Mouse (Mus musculus): ENCODE measurements around the gene Pacs1. TPM values are rescaled to one million over a fixed set of nuclear protein-coding genes. Genes with fewer than 3 reads are reported as not detected.
"Not testable (repeated sequence)": the region's sequence is repeated elsewhere in the genome, so short reads cannot be mapped to it uniquely, and the experiment has no call there.

Pacs1 gene
- total and polyA plus RNA-seq, 2 experiments from 2014 or later = 7.4 to 11.3 TPM

GRCm38 (mm10) chr19:5087884-5088728, 184.8 kb downstream of the Pacs1 start, which contains the start of gene Yif1a:
Gene Yif1a (plus strand): TSS chr19:5088538.
- peak within 1 kb of the TSS; percentile 63 for H3K9ac ChIP-seq (replicated peaks; ENCODE audit: low read depth, low read length)
- H3K27ac ChIP-seq (ENCODE audit: low read depth) = peak within 1 kb of the TSS; percentile 76
- peaks cover 34% of the 10 kb centered on the region for H3K27me3 ChIP-seq (ENCODE audit: control insufficient read depth, insufficient read depth, low read length)
- DNase-seq (ENCODE audit: low spot score) (peak; percentile 99), ATAC-seq (ENCODE audit: insufficient read depth, low read depth) (peak; percentile 93)
- under 1% methylated on average over 58 of the region's 58 CpGs for WGBS
- H3K9me3 ChIP-seq (replicated peaks; ENCODE audit: control insufficient read depth, low read length) = no peaks in the 10 kb centered on the region
- peak within 1 kb of the TSS; percentile 82 for H3K4me3 ChIP-seq (ENCODE audit: low read depth, low read length)
- H3K36me3 ChIP-seq (replicated peaks; ENCODE audit: control insufficient read depth, insufficient read depth, low read length) = peaks cover 22% of the 10 kb centered on the region
- peak within 1 kb of the TSS; percentile 98 for H3K4me2 ChIP-seq (ENCODE audit: low read depth, low read length)
- TF ChIP-seq EP300 (IDR thresholded peaks at IDR 0.05; ENCODE audit: low read depth) (no peak; the same call in 1 of the 2 replicates), CTCF (IDR thresholded peaks at IDR 0.05; ENCODE audit: low read depth) (peak; percentile 57)
- peaks cover 14% of the 10 kb centered on the region for H3K4me1 ChIP-seq (ENCODE audit: control insufficient read depth, insufficient read depth)

GRCm38 (mm10) chr19:5086533-5086932, 186.4 kb downstream of the Pacs1 start:
- not testable (repeated sequence) for H3K9ac ChIP-seq (replicated peaks; ENCODE audit: low read depth, low read length)

GRCm38 (mm10) chr19:5085145-5085863, 187.6 kb downstream of the Pacs1 start, which contains the start of gene Tmem151a:
Gene Tmem151a (minus strand): TSS chr19:5085531.
- H3K4me3 ChIP-seq (ENCODE audit: low read depth, low read length) = peak within 1 kb of the TSS; percentile 50
- H3K4me2 ChIP-seq (ENCODE audit: low read depth, low read length) = peak within 1 kb of the TSS; percentile 70
- H3K9me3 ChIP-seq (replicated peaks; ENCODE audit: control insufficient read depth, low read length) = no peaks in the 10 kb centered on the region
- WGBS = under 1% methylated on average over 49 of the region's 69 CpGs
- TF ChIP-seq EP300 (IDR thresholded peaks at IDR 0.05; ENCODE audit: low read depth) (no peak), CTCF (IDR thresholded peaks at IDR 0.05; ENCODE audit: low read depth) (no peak)
- peaks cover 62% of the 10 kb centered on the region for H3K27me3 ChIP-seq (ENCODE audit: control insufficient read depth, insufficient read depth, low read length)
- H3K36me3 ChIP-seq (replicated peaks; ENCODE audit: control insufficient read depth, insufficient read depth, low read length) = peaks cover 1% of the 10 kb centered on the region; the same call in 1 of the 2 replicates
- DNase-seq (ENCODE audit: low spot score) = no peak
- H3K4me1 ChIP-seq (ENCODE audit: control insufficient read depth, insufficient read depth) = peaks cover 14% of the 10 kb centered on the region
- ATAC-seq (ENCODE audit: insufficient read depth, low read depth) = no peak
- no peak within 1 kb of the TSS for H3K9ac ChIP-seq (replicated peaks; ENCODE audit: low read depth, low read length)
- no peak within 1 kb of the TSS for H3K27ac ChIP-seq (ENCODE audit: low read depth)

More at GRCm38 (mm10) chr19:5086533-5086932, 186.4 kb downstream of the Pacs1 start:
- Histone ChIP-seq H3K4me1 (ENCODE audit: control insufficient read depth, insufficient read depth) (peaks cover 14% of the 10 kb centered on the region), H3K27me3 (ENCODE audit: control insufficient read depth, insufficient read depth, low read length) (peaks cover 50% of the 10 kb centered on the region), H3K36me3 (replicated peaks; ENCODE audit: control insufficient read depth, insufficient read depth, low read length) (peaks cover 10% of the 10 kb centered on the region)
- H3K9me3 ChIP-seq (replicated peaks; ENCODE audit: control insufficient read depth, low read length); ATAC-seq (ENCODE audit: insufficient read depth, low read depth); H3K27ac ChIP-seq (ENCODE audit: low read depth); H3K4me3 ChIP-seq (ENCODE audit: low read depth, low read length); DNase-seq (ENCODE audit: low spot score); H3K4me2 ChIP-seq (ENCODE audit: low read depth, low read length): not testable (repeated sequence)
- WGBS = 61% methylated on average over 4 of the region's 4 CpGs

- peaks cover 14% of the 10 kb centered on the region for H3K4me1 ChIP-seq (ENCODE audit: control insufficient read depth, insufficient read depth)
- no peaks in the 10 kb centered on the region for H3K9me3 ChIP-seq (replicated peaks; ENCODE audit: control insufficient read depth, low read length)
- H3K36me3 ChIP-seq (replicated peaks; ENCODE audit: control insufficient read depth, insufficient read depth, low read length) = no peaks in the 10 kb centered on the region; the same call in 1 of the 2 replicates
- no peak for DNase-seq (ENCODE audit: low spot score)
- TF ChIP-seq EP300 (IDR thresholded peaks at IDR 0.05; ENCODE audit: low read depth) = no peak
- no peak for TF ChIP-seq CTCF (IDR thresholded peaks at IDR 0.05; ENCODE audit: low read depth)
- no peak overlapping the region for H3K9ac ChIP-seq (replicated peaks; ENCODE audit: low read depth, low read length)
- WGBS = 2% methylated on average over 15 of the region's 15 CpGs
- H3K27ac ChIP-seq (ENCODE audit: low read depth) = no peak overlapping the region
- peak overlapping the region; percentile 70 for H3K4me2 ChIP-seq (ENCODE audit: low read depth, low read length)
- H3K4me3 ChIP-seq (ENCODE audit: low read depth, low read length) = peak overlapping the region; percentile 50
- ATAC-seq (ENCODE audit: insufficient read depth, low read depth) = no peak
- H3K27me3 ChIP-seq (ENCODE audit: control insufficient read depth, insufficient read depth, low read length) = peaks cover 65% of the 10 kb centered on the region
These were observed 188.1 kb downstream of the Pacs1 start for GRCm38 (mm10) chr19:5084834-5085144.

GRCm38 (mm10) chr19:5083961-5084833, 188.7 kb downstream of the Pacs1 start:
- 56% methylated on average over 3 of the region's 3 CpGs for WGBS
- no peak overlapping the region for H3K4me2 ChIP-seq (ENCODE audit: low read depth, low read length)
- TF ChIP-seq EP300 (IDR thresholded peaks at IDR 0.05; ENCODE audit: low read depth) (no peak), CTCF (IDR thresholded peaks at IDR 0.05; ENCODE audit: low read depth) (no peak)

More at GRCm38 (mm10) chr19:5083961-5084833, 188.7 kb downstream of the Pacs1 start:
- peaks cover 11% of the 10 kb centered on the region for H3K4me1 ChIP-seq (ENCODE audit: control insufficient read depth, insufficient read depth)
- ATAC-seq (ENCODE audit: insufficient read depth, low read depth) (no peak), DNase-seq (ENCODE audit: low spot score) (no peak)
- H3K27ac ChIP-seq (ENCODE audit: low read depth) = no peak overlapping the region
- H3K9ac ChIP-seq (replicated peaks; ENCODE audit: low read depth, low read length) = no peak overlapping the region
- peaks cover 65% of the 10 kb centered on the region for H3K27me3 ChIP-seq (ENCODE audit: control insufficient read depth, insufficient read depth, low read length)
- no peaks in the 10 kb centered on the region for H3K9me3 ChIP-seq (replicated peaks; ENCODE audit: control insufficient read depth, low read length)
- H3K4me3 ChIP-seq (ENCODE audit: low read depth, low read length) = no peak overlapping the region
- no peaks in the 10 kb centered on the region for H3K36me3 ChIP-seq (replicated peaks; ENCODE audit: control insufficient read depth, insufficient read depth, low read length)

Small RNA genes lying within 50 kb of the gene (microRNA-seq; reads per million reads assigned to microRNA genes)
- gene Gm27468 = not detected

Other genes with a start within 250 kb of the Pacs1 start
- 13.8 and 17.3 TPM in 2 replicates for gene Slc29a2, start 249.3 kb downstream of the Pacs1 start, total RNA-seq (2014; rRNA removed; ENCODE audit: low replicate concordance)
- gene Slc29a2, start 249.3 kb downstream of the Pacs1 start, polyA plus RNA-seq (2015; fragmentation: Nextera tagmentation; extraction: Ambion mirVana) = 11.5 and 11.7 TPM in 2 replicates
- 46.2 and 58.3 TPM in 2 replicates for gene B4gat1, start 234.3 kb downstream of the Pacs1 start, total RNA-seq (2014; rRNA removed; ENCODE audit: low replicate concordance)
- gene B4gat1, start 234.3 kb downstream of the Pacs1 start, polyA plus RNA-seq (2015; fragmentation: Nextera tagmentation; extraction: Ambion mirVana) = 47.4 and 48.2 TPM in 2 replicates
- gene AC124502.3, start 234.2 kb downstream of the Pacs1 start, total RNA-seq (2014; rRNA removed; ENCODE audit: low replicate concordance) = 1.7 TPM in 1 of 2 replicates, not detected in the other
- 0.97 and 1.4 TPM in 2 replicates for gene AC124502.3, start 234.2 kb downstream of the Pacs1 start, polyA plus RNA-seq (2015; fragmentation: Nextera tagmentation; extraction: Ambion mirVana)
- gene Brms1, start 231.8 kb downstream of the Pacs1 start, total RNA-seq (2014; rRNA removed; ENCODE audit: low replicate concordance) = 1.9 and 13.6 TPM in 2 replicates
- 20.0 and 20.4 TPM in 2 replicates for gene Brms1, start 231.8 kb downstream of the Pacs1 start, polyA plus RNA-seq (2015; fragmentation: Nextera tagmentation; extraction: Ambion mirVana)
- 3.1 and 3.2 TPM in 2 replicates for gene Rin1, start 222.6 kb downstream of the Pacs1 start, total RNA-seq (2014; rRNA removed; ENCODE audit: low replicate concordance)
- gene Rin1, start 222.6 kb downstream of the Pacs1 start, polyA plus RNA-seq (2015; fragmentation: Nextera tagmentation; extraction: Ambion mirVana) = 0.97 and 1.3 TPM in 2 replicates
- 19.8 and 24.4 TPM in 2 replicates for gene Cd248, start 205.0 kb downstream of the Pacs1 start, total RNA-seq (2014; rRNA removed; ENCODE audit: low replicate concordance)
- gene Cd248, start 205.0 kb downstream of the Pacs1 start, polyA plus RNA-seq (2015; fragmentation: Nextera tagmentation; extraction: Ambion mirVana) = 7.8 and 8.8 TPM in 2 replicates
- 2.6 and 4.3 TPM in 2 replicates for gene Tmem151a, start 187.6 kb downstream of the Pacs1 start, total RNA-seq (2014; rRNA removed; ENCODE audit: low replicate concordance)
- gene Tmem151a, start 187.6 kb downstream of the Pacs1 start, polyA plus RNA-seq (2015; fragmentation: Nextera tagmentation; extraction: Ambion mirVana) = 3.0 and 3.3 TPM in 2 replicates
- 160 and 168 TPM in 2 replicates for gene Yif1a, start 184.6 kb downstream of the Pacs1 start, total RNA-seq (2014; rRNA removed; ENCODE audit: low replicate concordance)
- 109 and 120 TPM in 2 replicates for gene Yif1a, start 184.6 kb downstream of the Pacs1 start, polyA plus RNA-seq (2015; fragmentation: Nextera tagmentation; extraction: Ambion mirVana)
- gene Cnih2, start 174.6 kb downstream of the Pacs1 start, total RNA-seq (2014; rRNA removed; ENCODE audit: low replicate concordance) = 5.6 TPM in 1 of 2 replicates, not detected in the other
- gene Cnih2, start 174.6 kb downstream of the Pacs1 start, polyA plus RNA-seq (2015; fragmentation: Nextera tagmentation; extraction: Ambion mirVana) = 1.1 and 1.2 TPM in 2 replicates
- 384 and 424 TPM in 2 replicates for gene Rab1b, start 166.0 kb downstream of the Pacs1 start, total RNA-seq (2014; rRNA removed; ENCODE audit: low replicate concordance)
- 230 and 231 TPM in 2 replicates for gene Rab1b, start 166.0 kb downstream of the Pacs1 start, polyA plus RNA-seq (2015; fragmentation: Nextera tagmentation; extraction: Ambion mirVana)
- gene Klc2, start 154.6 kb downstream of the Pacs1 start, total RNA-seq (2014; rRNA removed; ENCODE audit: low replicate concordance) = 44.5 and 70.8 TPM in 2 replicates
- 17.5 and 19.0 TPM in 2 replicates for gene Klc2, start 154.6 kb downstream of the Pacs1 start, polyA plus RNA-seq (2015; fragmentation: Nextera tagmentation; extraction: Ambion mirVana)
- 132 and 175 TPM in 2 replicates for gene Sf3b2, start 22.3 kb upstream of the Pacs1 start, total RNA-seq (2014; rRNA removed; ENCODE audit: low replicate concordance)
- 158 and 159 TPM in 2 replicates for gene Sf3b2, start 22.3 kb upstream of the Pacs1 start, polyA plus RNA-seq (2015; fragmentation: Nextera tagmentation; extraction: Ambion mirVana)
- 4.0 and 13.3 TPM in 2 replicates for gene Gal3st3, start 25.2 kb upstream of the Pacs1 start, total RNA-seq (2014; rRNA removed; ENCODE audit: low replicate concordance)
- gene Gal3st3, start 25.2 kb upstream of the Pacs1 start, polyA plus RNA-seq (2015; fragmentation: Nextera tagmentation; extraction: Ambion mirVana) = 5.1 and 6.8 TPM in 2 replicates
- gene Catsper1, start 62.6 kb upstream of the Pacs1 start, total RNA-seq (2014; rRNA removed; ENCODE audit: low replicate concordance) = not detected in 2 replicates
- gene Catsper1, start 62.6 kb upstream of the Pacs1 start, polyA plus RNA-seq (2015; fragmentation: Nextera tagmentation; extraction: Ambion mirVana) = not detected in 2 replicates
- gene Cst6, start 76.5 kb upstream of the Pacs1 start, total RNA-seq (2014; rRNA removed; ENCODE audit: low replicate concordance) = 0.89 and 0.99 TPM in 2 replicates
- gene Cst6, start 76.5 kb upstream of the Pacs1 start, polyA plus RNA-seq (2015; fragmentation: Nextera tagmentation; extraction: Ambion mirVana) = 2.3 and 3.0 TPM in 2 replicates
- gene Eif1ad, start 93.6 kb upstream of the Pacs1 start, total RNA-seq (2014; rRNA removed; ENCODE audit: low replicate concordance) = 37.9 and 40.6 TPM in 2 replicates
- 33.5 and 37.5 TPM in 2 replicates for gene Eif1ad, start 93.6 kb upstream of the Pacs1 start, polyA plus RNA-seq (2015; fragmentation: Nextera tagmentation; extraction: Ambion mirVana)
- gene Banf1, start 94.0 kb upstream of the Pacs1 start, total RNA-seq (2014; rRNA removed; ENCODE audit: low replicate concordance) = 120 and 143 TPM in 2 replicates
- 340 and 356 TPM in 2 replicates for gene Banf1, start 94.0 kb upstream of the Pacs1 start, polyA plus RNA-seq (2015; fragmentation: Nextera tagmentation; extraction: Ambion mirVana)
- gene Sart1, start 115.6 kb upstream of the Pacs1 start, total RNA-seq (2014; rRNA removed; ENCODE audit: low replicate concordance) = 4.4 and 39.0 TPM in 2 replicates
- 26.4 and 26.9 TPM in 2 replicates for gene Sart1, start 115.6 kb upstream of the Pacs1 start, polyA plus RNA-seq (2015; fragmentation: Nextera tagmentation; extraction: Ambion mirVana)
- gene Tsga10ip, start 129.4 kb upstream of the Pacs1 start, total RNA-seq (2014; rRNA removed; ENCODE audit: low replicate concordance) = 0.31 and 3.5 TPM in 2 replicates
- gene Tsga10ip, start 129.4 kb upstream of the Pacs1 start, polyA plus RNA-seq (2015; fragmentation: Nextera tagmentation; extraction: Ambion mirVana) = 2.5 and 3.5 TPM in 2 replicates
- gene Drap1, start 151.9 kb upstream of the Pacs1 start, total RNA-seq (2014; rRNA removed; ENCODE audit: low replicate concordance) = 169 and 171 TPM in 2 replicates
- 328 and 338 TPM in 2 replicates for gene Drap1, start 151.9 kb upstream of the Pacs1 start, polyA plus RNA-seq (2015; fragmentation: Nextera tagmentation; extraction: Ambion mirVana)
- gene AI837181, start 152.0 kb upstream of the Pacs1 start, total RNA-seq (2014; rRNA removed; ENCODE audit: low replicate concordance) = 47.4 and 59.1 TPM in 2 replicates
- 38.1 and 40.5 TPM in 2 replicates for gene AI837181, start 152.0 kb upstream of the Pacs1 start, polyA plus RNA-seq (2015; fragmentation: Nextera tagmentation; extraction: Ambion mirVana)
- not detected in 2 replicates for gene Fosl1, start 174.4 kb upstream of the Pacs1 start, total RNA-seq (2014; rRNA removed; ENCODE audit: low replicate concordance)
- 0.12 TPM in 1 of 2 replicates, not detected in the other for gene Fosl1, start 174.4 kb upstream of the Pacs1 start, polyA plus RNA-seq (2015; fragmentation: Nextera tagmentation; extraction: Ambion mirVana)
- 9.2 and 11.3 TPM in 2 replicates for gene Ccdc85b, start 184.8 kb upstream of the Pacs1 start, total RNA-seq (2014; rRNA removed; ENCODE audit: low replicate concordance)
- gene Ccdc85b, start 184.8 kb upstream of the Pacs1 start, polyA plus RNA-seq (2015; fragmentation: Nextera tagmentation; extraction: Ambion mirVana) = 10.2 and 10.6 TPM in 2 replicates
- gene Fibp, start 187.5 kb upstream of the Pacs1 start, total RNA-seq (2014; rRNA removed; ENCODE audit: low replicate concordance) = 81.6 and 86.4 TPM in 2 replicates
- gene Fibp, start 187.5 kb upstream of the Pacs1 start, polyA plus RNA-seq (2015; fragmentation: Nextera tagmentation; extraction: Ambion mirVana) = 142 and 146 TPM in 2 replicates
- not detected in 2 replicates for gene Ctsw, start 195.4 kb upstream of the Pacs1 start, total RNA-seq (2014; rRNA removed; ENCODE audit: low replicate concordance)
- gene Ctsw, start 195.4 kb upstream of the Pacs1 start, polyA plus RNA-seq (2015; fragmentation: Nextera tagmentation; extraction: Ambion mirVana) = 0.42 and 0.73 TPM in 2 replicates
- gene Efemp2, start 200.8 kb upstream of the Pacs1 start, total RNA-seq (2014; rRNA removed; ENCODE audit: low replicate concordance) = 46.8 and 52.7 TPM in 2 replicates
- 32.2 and 34.1 TPM in 2 replicates for gene Efemp2, start 200.8 kb upstream of the Pacs1 start, polyA plus RNA-seq (2015; fragmentation: Nextera tagmentation; extraction: Ambion mirVana)
- 45.8 and 62.4 TPM in 2 replicates for gene Mus81, start 215.3 kb upstream of the Pacs1 start, total RNA-seq (2014; rRNA removed; ENCODE audit: low replicate concordance)
- 35.8 and 36.8 TPM in 2 replicates for gene Mus81, start 215.3 kb upstream of the Pacs1 start, polyA plus RNA-seq (2015; fragmentation: Nextera tagmentation; extraction: Ambion mirVana)
- 448 and 685 TPM in 2 replicates for gene Cfl1, start 217.3 kb upstream of the Pacs1 start, total RNA-seq (2014; rRNA removed; ENCODE audit: low replicate concordance)
- 948 and 963 TPM in 2 replicates for gene Cfl1, start 217.3 kb upstream of the Pacs1 start, polyA plus RNA-seq (2015; fragmentation: Nextera tagmentation; extraction: Ambion mirVana)
- not detected in 2 replicates for gene 1700020D05Rik, start 230.7 kb upstream of the Pacs1 start, total RNA-seq (2014; rRNA removed; ENCODE audit: low replicate concordance)
- not detected in 2 replicates for gene 1700020D05Rik, start 230.7 kb upstream of the Pacs1 start, polyA plus RNA-seq (2015; fragmentation: Nextera tagmentation; extraction: Ambion mirVana)
- 8.6 and 22.6 TPM in 2 replicates for gene Snx32, start 237.4 kb upstream of the Pacs1 start, total RNA-seq (2014; rRNA removed; ENCODE audit: low replicate concordance)
- gene Snx32, start 237.4 kb upstream of the Pacs1 start, polyA plus RNA-seq (2015; fragmentation: Nextera tagmentation; extraction: Ambion mirVana) = 9.1 and 9.3 TPM in 2 replicates